Mouse (Mus musculus): Measurements from ENCODE around the gene Ube2r2. TPM values are rescaled to one million over a fixed set of nuclear protein-coding genes. Genes with fewer than 3 reads are reported as not detected.

Gene Ube2r2
- total and polyA plus RNA-seq, 2 experiments from 2014 or later: 46.7 to 55.8 TPM

- no peak overlapping the region for H3K9ac ChIP-seq
- DNase-seq (peak; percentile 53), ATAC-seq (0 out of 2 replicates have a peak, but pooled peaks have one; percentile 12)
- peaks cover 81% of the 10 kb centered on the region for H3K36me3 ChIP-seq (ENCODE audit: insufficient read depth)
- H3K27me3 ChIP-seq (ENCODE audit: insufficient read depth, low read length): no peaks in the 10 kb centered on the region
- H3K4me1 ChIP-seq (ENCODE audit: insufficient read depth): 0 out of 2 replicates have a peak, but pooled peaks cover 5% of the 10 kb centered on the region
- H3K27ac ChIP-seq (ENCODE audit: low read depth, low read length): no peak overlapping the region
- no peaks in the 10 kb centered on the region for H3K9me3 ChIP-seq (ENCODE audit: low read length)
- TF ChIP-seq CTCF (IDR thresholded peaks at IDR 0.05; ENCODE audit: low read depth): peak; percentile 77
- 69% methylated on average over 11 of the region's 11 CpGs for WGBS
- no peak overlapping the region for H3K4me2 ChIP-seq (ENCODE audit: low read depth)
- no peak overlapping the region for H3K4me3 ChIP-seq (ENCODE audit: low read depth, low read length)
Observed at GRCm38 (mm10) chr4:41118706-41119292, 16.7 kb upstream of the Ube2r2 start.

- Histone ChIP-seq H3K27ac (ENCODE audit: low read depth, low read length) (peak within 1 kb of the TSS; percentile 54), H3K9me3 (ENCODE audit: low read length) (no peaks in the 10 kb centered on the region), H3K27me3 (ENCODE audit: insufficient read depth, low read length) (no peaks in the 10 kb centered on the region), H3K4me1 (ENCODE audit: insufficient read depth) (0 out of 2 replicates have a peak, but pooled peaks cover 5% of the 10 kb centered on the region), H3K4me3 (ENCODE audit: low read depth, low read length) (peak within 1 kb of the TSS; percentile 60), H3K36me3 (ENCODE audit: insufficient read depth) (peaks cover 26% of the 10 kb centered on the region), H3K9ac (peak within 1 kb of the TSS; percentile 66), H3K4me2 (ENCODE audit: low read depth) (peak within 1 kb of the TSS; percentile 80)
- ATAC-seq: peak; percentile 100
- no peak for TF ChIP-seq CTCF (IDR thresholded peaks at IDR 0.05; ENCODE audit: low read depth)
- peak; percentile 99 for DNase-seq
- WGBS: 2% methylated on average over 29 of the region's 29 CpGs
Observed at GRCm38 (mm10) chr4:41124180-41124951, 11.2 kb upstream of the Ube2r2 start, which contains the start of gene Nol6. TSS of gene Nol6 (minus strand) at chr4:41124455.

- ATAC-seq (peak; percentile 50; the same call in 1 of the 2 replicates), DNase-seq (peak; percentile 33)
- H3K9me3 ChIP-seq (ENCODE audit: low read length): no peaks in the 10 kb centered on the region
- no peak overlapping the region for H3K4me3 ChIP-seq (ENCODE audit: low read depth, low read length)
- no peak overlapping the region for H3K4me2 ChIP-seq (ENCODE audit: low read depth)
- 3% methylated on average over 2 of the region's 2 CpGs for WGBS
- H3K4me1 ChIP-seq (ENCODE audit: insufficient read depth): peaks cover 2% of the 10 kb centered on the region; the same call in 1 of the 2 replicates
- H3K36me3 ChIP-seq (ENCODE audit: insufficient read depth): no peaks in the 10 kb centered on the region
- no peaks in the 10 kb centered on the region for H3K27me3 ChIP-seq (ENCODE audit: insufficient read depth, low read length)
- peak; percentile 72 for TF ChIP-seq CTCF (IDR thresholded peaks at IDR 0.05; ENCODE audit: low read depth)
- H3K9ac ChIP-seq: no peak overlapping the region
- H3K27ac ChIP-seq (ENCODE audit: low read depth, low read length): no peak overlapping the region
Observed at GRCm38 (mm10) chr4:41129406-41129805, 6.1 kb upstream of the Ube2r2 start.

- Histone ChIP-seq H3K9me3 (ENCODE audit: low read length) (no peaks in the 10 kb centered on the region), H3K4me3 (ENCODE audit: low read depth, low read length) (no peak overlapping the region), H3K9ac (no peak overlapping the region), H3K4me2 (ENCODE audit: low read depth) (no peak overlapping the region), H3K4me1 (ENCODE audit: insufficient read depth) (peaks cover 5% of the 10 kb centered on the region; the same call in 1 of the 2 replicates), H3K27me3 (ENCODE audit: insufficient read depth, low read length) (no peaks in the 10 kb centered on the region), H3K36me3 (ENCODE audit: insufficient read depth) (no peaks in the 10 kb centered on the region), H3K27ac (ENCODE audit: low read depth, low read length) (no peak overlapping the region)
- TF ChIP-seq CTCF (IDR thresholded peaks at IDR 0.05; ENCODE audit: low read depth): no peak
- 90% methylated on average over 3 of the region's 3 CpGs for WGBS
- ATAC-seq: no peak
- DNase-seq: no peak
Observed at GRCm38 (mm10) chr4:41129836-41130235, 5.7 kb upstream of the Ube2r2 start.

- H3K4me3 ChIP-seq (ENCODE audit: low read depth, low read length): no peak overlapping the region
- H3K27me3 ChIP-seq (ENCODE audit: insufficient read depth, low read length): no peaks in the 10 kb centered on the region
- peaks cover 9% of the 10 kb centered on the region; the same call in 1 of the 2 replicates for H3K4me1 ChIP-seq (ENCODE audit: insufficient read depth)
- ATAC-seq (no peak), DNase-seq (no peak)
- H3K9me3 ChIP-seq (ENCODE audit: low read length): no peaks in the 10 kb centered on the region
- no peak for TF ChIP-seq CTCF (IDR thresholded peaks at IDR 0.05; ENCODE audit: low read depth)
- H3K9ac ChIP-seq: no peak overlapping the region
- H3K4me2 ChIP-seq (ENCODE audit: low read depth): no peak overlapping the region
- WGBS: 67% methylated on average over 6 of the region's 6 CpGs
- H3K36me3 ChIP-seq (ENCODE audit: insufficient read depth): no peaks in the 10 kb centered on the region
- H3K27ac ChIP-seq (ENCODE audit: low read depth, low read length): no peak overlapping the region
Observed at GRCm38 (mm10) chr4:41132471-41132870, 3.1 kb upstream of the Ube2r2 start.

- no peak overlapping the region for H3K4me2 ChIP-seq (ENCODE audit: low read depth)
- WGBS: 84% methylated on average over 6 of the region's 6 CpGs
- TF ChIP-seq CTCF (IDR thresholded peaks at IDR 0.05; ENCODE audit: low read depth): no peak
Observed at GRCm38 (mm10) chr4:41133529-41134291, 1.8 kb upstream of the Ube2r2 start.

More at GRCm38 (mm10) chr4:41133529-41134291, 1.8 kb upstream of the Ube2r2 start:
- ATAC-seq (no peak), DNase-seq (no peak)
- Histone ChIP-seq H3K36me3 (ENCODE audit: insufficient read depth) (no peaks in the 10 kb centered on the region), H3K9me3 (ENCODE audit: low read length) (no peaks in the 10 kb centered on the region), H3K4me3 (ENCODE audit: low read depth, low read length) (no peak overlapping the region), H3K27ac (ENCODE audit: low read depth, low read length) (no peak overlapping the region), H3K27me3 (ENCODE audit: insufficient read depth, low read length) (no peaks in the 10 kb centered on the region), H3K4me1 (ENCODE audit: insufficient read depth) (peaks cover 10% of the 10 kb centered on the region; the same call in 1 of the 2 replicates), H3K9ac (no peak overlapping the region)

Data from forebrain, postnatal 0 days (tissue).